Mouse (Mus musculus) embryonic fibroblast, embryonic 13.5 days (primary cell): ENCODE data around the gene Nr3c2.

Experiments
- CTCF ChIP-seq: IDR thresholded peaks from 2 replicates; pipeline ENCODE4 v1.5.1; 2011; ENCODE audit warnings: mild to moderate bottlenecking, control low read depth, low read length, moderate library complexity, borderline replicate concordance; ENCODE audit not compliant: insufficient read depth
- POLR2A ChIP-seq: IDR thresholded peaks from 2 replicates; pipeline ENCODE4 v1.6.1; 2011; ENCODE audit warnings: low read depth, mild to moderate bottlenecking, control low read depth, low read length, moderate library complexity

GRCm38 (mm10) chr8:76971761-76972404 is 72.6 kb downstream of the Nr3c2 start:
- TF ChIP-seq CTCF, result no peak
- no peak for TF ChIP-seq POLR2A
